Mouse (Mus musculus): Measurements from ENCODE around the gene Tnip2.

GRCm38 (mm10) chr5:34551821-34552220, 38.0 kb upstream of the Tnip2 start:
- no peak for TF ChIP-seq TAL1 (IDR thresholded peaks at IDR 0.05; ENCODE audit: low read length)
- TF ChIP-seq GATA1 (IDR thresholded peaks at IDR 0.05; ENCODE audit: low read length): no peak
